Mouse (Mus musculus) cerebellum, postnatal 4 days (tissue): ENCODE measurements at regions not wholly inside any gene's neighbourhood (a gene's known extent, or its start where the extent isn't known, plus 50 kb on each side); places are given as distances from the start of the nearest gene placed in this dataset.

Experiments used
- DNase-seq, 2 experiments: peaks; one replicate each; pipeline ENCODE4 v3.0.0; 2022; ENCODE audit warnings: low spot score in 2 of 2, mixed read lengths in 1 of 2

GRCm38 (mm10) chr11:43370025-43370424 lies 56.0 kb downstream of the Pttg1 start:
- DNase-seq = no peak

- no peak for DNase-seq
These were observed 57.7 kb downstream of the Pttg1 start for GRCm38 (mm10) chr11:43368346-43368745.

GRCm38 (mm10) chr11:43361858-43362257 lies 64.2 kb downstream of the Pttg1 start:
- DNase-seq = no peak

GRCm38 (mm10) chr11:43358390-43359291 lies 67.4 kb downstream of the Pttg1 start:
- no peak for DNase-seq

- no peak for DNase-seq
These were observed 72.4 kb downstream of the Pttg1 start for GRCm38 (mm10) chr11:43353602-43354001.

GRCm38 (mm10) chr11:43353030-43353429 lies 73.0 kb downstream of the Pttg1 start:
- no peak for DNase-seq

- no peak for DNase-seq
These were observed 74.2 kb downstream of the Pttg1 start for GRCm38 (mm10) chr11:43351818-43352217.

- DNase-seq = no peak
These were observed 74.7 kb downstream of the Pttg1 start for GRCm38 (mm10) chr11:43351348-43351747.

GRCm38 (mm10) chr11:43350242-43350641 lies 75.8 kb downstream of the Pttg1 start:
- no peak for DNase-seq

- no peak for DNase-seq
These were observed 76.5 kb downstream of the Pttg1 start for GRCm38 (mm10) chr11:43349564-43349963.

GRCm38 (mm10) chr11:43348571-43348970 lies 77.5 kb downstream of the Pttg1 start:
- DNase-seq = peak; percentile 91

- no peak for DNase-seq
These were observed 79.6 kb downstream of the Pttg1 start for GRCm38 (mm10) chr11:43346489-43346888.

- DNase-seq = no peak
These were observed 81.1 kb downstream of the Pttg1 start for GRCm38 (mm10) chr11:43344767-43345561.

- DNase-seq = no peak
These were observed 82.5 kb downstream of the Pttg1 start for GRCm38 (mm10) chr11:43343574-43343973.

- no peak for DNase-seq
These were observed 87.6 kb downstream of the Pttg1 start for GRCm38 (mm10) chr11:43338377-43338993.

GRCm38 (mm10) chr11:43335668-43336265 lies 90.3 kb downstream of the Pttg1 start:
- no peak for DNase-seq

GRCm38 (mm10) chr11:43333547-43333946 lies 92.5 kb downstream of the Pttg1 start:
- no peak for DNase-seq

- no peak for DNase-seq
These were observed 112.1 kb downstream of the Pttg1 start for GRCm38 (mm10) chr11:43313996-43314395.
